Mouse (Mus musculus) midbrain, postnatal 0 days (tissue): ENCODE data around the gene Mark1. TPM values are rescaled to one million over a fixed set of nuclear protein-coding genes. Genes with fewer than 3 reads are reported as not detected.

ENCODE experiments used
- ATAC-seq: fragments of 200-750 bp; cut with Nextera tagmentation; 2 replicates; pipeline ENCODE4 v1.8.0; 2017; ENCODE audit warnings: moderate number of reproducible peaks, mild to moderate bottlenecking, moderate TSS enrichment, moderate library complexity; ENCODE audit not compliant: low FRiP score
- DNase-seq: peaks from one replicate; pipeline ENCODE4 v3.0.0-alpha.2; 2015; ENCODE audit warnings: low spot score
- H3K27ac ChIP-seq: fragments of 300-500 bp; sonication (generic); 2 replicates; pipeline ENCODE4 v1.5.1; 2014; ENCODE audit warnings: low read depth, mild to moderate bottlenecking, low read length, mixed read lengths
- H3K27me3 ChIP-seq: fragments of 300-500 bp; sonication (generic); 2 replicates; pipeline ENCODE4 v1.6.1; 2014; ENCODE audit warnings: low read length, control low read depth, mixed read lengths; ENCODE audit not compliant: insufficient read depth
- H3K36me3 ChIP-seq: fragments of 300-500 bp; sonication (generic); 2 replicates; pipeline ENCODE4 v1.6.1; 2014; ENCODE audit warnings: low read length, control low read depth, mixed read lengths; ENCODE audit not compliant: insufficient read depth
- H3K4me1 ChIP-seq: fragments of 300-500 bp; sonication (generic); 2 replicates; pipeline ENCODE4 v1.6.1; 2014; ENCODE audit warnings: mild to moderate bottlenecking, control low read depth, antibody characterized with exemption, low read length, mixed read lengths; ENCODE audit not compliant: insufficient read depth
- H3K4me2 ChIP-seq: fragments of 300-500 bp; sonication (generic); 2 replicates; pipeline ENCODE4 v1.6.1; 2014; ENCODE audit warnings: low read depth, mild to moderate bottlenecking, low read length, mixed read lengths; ENCODE audit not compliant: poor library complexity, severe bottlenecking
- H3K4me3 ChIP-seq: fragments of 300-500 bp; sonication (generic); 2 replicates; pipeline ENCODE4 v1.5.1; 2014; ENCODE audit warnings: low read depth, mild to moderate bottlenecking, low read length, moderate library complexity
- H3K9ac ChIP-seq: fragments of 300-500 bp; sonication (generic); replicated peaks from 2 replicates; pipeline ENCODE4 v1.6.1; 2014; ENCODE audit warnings: mild to moderate bottlenecking, low read length, moderate library complexity, mixed read lengths; ENCODE audit not compliant: poor library complexity, severe bottlenecking
- H3K9me3 ChIP-seq: fragments of 300-500 bp; sonication (generic); 2 replicates; pipeline ENCODE4 v1.6.1; 2016; ENCODE audit warnings: low read length, control low read depth
- CTCF ChIP-seq: IDR thresholded peaks from 2 replicates; pipeline ENCODE4 v1.5.1; 2016; ENCODE audit warnings: antibody characterized with exemption, mild to moderate bottlenecking
- WGBS: fragments of 180-500 bp; shearing (Covaris S2); extraction: QIAGEN DNeasy Blood & Tissue Kit; methylation state at CpG from one replicate; pipeline ENCODE4 v1.1.7; 2014; 5-methylcytosine and 5-hydroxymethylcytosine counted together
- polyA plus RNA-seq: library from polyadenylated mRNA; unstranded; fragments of >200 nt; fragmentation: Nextera tagmentation; extraction: Ambion mirVana; gene quantifications from 2 replicates; pipeline ENCODE4 v1.2.1, GENCODE M21; 2015
- total RNA-seq: library from RNA; depleted of rRNA; stranded (reverse); fragments of >200 nt; gene quantifications from 2 replicates; pipeline ENCODE4 v1.2.3, GENCODE M21; 2014

The Mark1 gene
- total and polyA plus RNA-seq, 2 experiments from 2014 or later, result 13.0 to 69.1 TPM

- WGBS, result 72% methylated on average over 7 of the region's 7 CpGs
Measured at GRCm38 (mm10) chr1:184881861-184882260, 117.5 kb downstream of the Mark1 start.

GRCm38 (mm10) chr1:184881211-184881610 is 118.2 kb downstream of the Mark1 start:
- no peak overlapping the region for H3K4me2 ChIP-seq
- ATAC-seq (no peak), DNase-seq (no peak)
- H3K4me1 ChIP-seq, result peaks cover 3% of the 10 kb centered on the region; the same call in 1 of the 2 replicates
- 76% methylated on average over 5 of the region's 5 CpGs for WGBS
- no peaks in the 10 kb centered on the region for H3K36me3 ChIP-seq
- no peak overlapping the region for H3K27ac ChIP-seq
- H3K27me3 ChIP-seq, result peaks cover 25% of the 10 kb centered on the region; the same call in 1 of the 2 replicates
- H3K9me3 ChIP-seq, result no peaks in the 10 kb centered on the region
- no peak overlapping the region for H3K9ac ChIP-seq
- H3K4me3 ChIP-seq, result no peak overlapping the region
- TF ChIP-seq CTCF, result no peak

More at GRCm38 (mm10) chr1:184881861-184882260, 117.5 kb downstream of the Mark1 start:
- ATAC-seq (no peak), DNase-seq (no peak)
- Histone ChIP-seq H3K27ac (no peak overlapping the region), H3K4me3 (peak overlapping the region; percentile 49), H3K4me2 (no peak overlapping the region; the same call in 1 of the 2 replicates), H3K36me3 (no peaks in the 10 kb centered on the region), H3K27me3 (peaks cover 25% of the 10 kb centered on the region; the same call in 1 of the 2 replicates), H3K9me3 (no peaks in the 10 kb centered on the region), H3K4me1 (peaks cover 3% of the 10 kb centered on the region; the same call in 1 of the 2 replicates), H3K9ac (no peak overlapping the region)
- no peak for TF ChIP-seq CTCF

- 76% methylated on average over 6 of the region's 6 CpGs for WGBS
- DNase-seq, result no peak
- no peak overlapping the region for H3K9ac ChIP-seq
- H3K27me3 ChIP-seq, result peaks cover 20% of the 10 kb centered on the region; the same call in 1 of the 2 replicates
- H3K27ac ChIP-seq, result no peak overlapping the region
- H3K4me2 ChIP-seq, result no peak overlapping the region
- ATAC-seq, result no peak
- TF ChIP-seq CTCF, result no peak
- H3K4me1 ChIP-seq, result peaks cover 3% of the 10 kb centered on the region; the same call in 1 of the 2 replicates
- no peaks in the 10 kb centered on the region for H3K9me3 ChIP-seq
- H3K4me3 ChIP-seq, result no peak overlapping the region
- no peaks in the 10 kb centered on the region for H3K36me3 ChIP-seq
Measured at GRCm38 (mm10) chr1:184878860-184879259, 120.5 kb downstream of the Mark1 start.

- no peak overlapping the region for H3K4me3 ChIP-seq
- H3K27me3 ChIP-seq, result peaks cover 10% of the 10 kb centered on the region; the same call in 1 of the 2 replicates
- no peak overlapping the region for H3K27ac ChIP-seq
- no peaks in the 10 kb centered on the region for H3K4me1 ChIP-seq
- H3K4me2 ChIP-seq, result no peak overlapping the region
- TF ChIP-seq CTCF, result no peak
- DNase-seq, result no peak
- no peaks in the 10 kb centered on the region for H3K9me3 ChIP-seq
- WGBS, result 80% methylated on average over 2 of the region's 2 CpGs
- no peaks in the 10 kb centered on the region for H3K36me3 ChIP-seq
- no peak overlapping the region for H3K9ac ChIP-seq
- ATAC-seq, result no peak
Measured at GRCm38 (mm10) chr1:184877306-184877705, 122.1 kb downstream of the Mark1 start.

- no peak for TF ChIP-seq CTCF
- Histone ChIP-seq H3K4me1 (no peaks in the 10 kb centered on the region), H3K36me3 (no peaks in the 10 kb centered on the region), H3K9ac (no peak overlapping the region), H3K27me3 (no peaks in the 10 kb centered on the region), H3K9me3 (no peaks in the 10 kb centered on the region), H3K27ac (no peak overlapping the region), H3K4me3 (no peak overlapping the region), H3K4me2 (no peak overlapping the region)
- WGBS, result 85% methylated on average over 11 of the region's 11 CpGs
- ATAC-seq (no peak), DNase-seq (no peak)
Measured at GRCm38 (mm10) chr1:184873910-184874309, 125.5 kb downstream of the Mark1 start.

- WGBS, result 81% methylated on average over 7 of the region's 7 CpGs
- H3K4me1 ChIP-seq, result no peaks in the 10 kb centered on the region
- DNase-seq (no peak), ATAC-seq (no peak)
- H3K4me3 ChIP-seq, result no peak overlapping the region
- H3K27ac ChIP-seq, result no peak overlapping the region
- no peaks in the 10 kb centered on the region for H3K36me3 ChIP-seq
- no peak for TF ChIP-seq CTCF
- no peaks in the 10 kb centered on the region for H3K9me3 ChIP-seq
- H3K27me3 ChIP-seq, result no peaks in the 10 kb centered on the region
- H3K9ac ChIP-seq, result no peak overlapping the region
- no peak overlapping the region for H3K4me2 ChIP-seq
Measured at GRCm38 (mm10) chr1:184872069-184872819, 127.1 kb downstream of the Mark1 start.
